Mouse (Mus musculus) midbrain, embryonic 13.5 days (tissue): ENCODE data around the gene Sdccag8. TPM values are rescaled to one million over a fixed set of nuclear protein-coding genes. Genes with fewer than 3 reads are reported as not detected.

Source experiments
- ATAC-seq: fragments of 200-750 bp; cut with Nextera tagmentation; 2 replicates; pipeline ENCODE4 v1.8.0; 2017; ENCODE audit warnings: mild to moderate bottlenecking, moderate TSS enrichment, moderate library complexity
- H3K27ac ChIP-seq: fragments of 300-500 bp; sonication (generic); 2 replicates; pipeline ENCODE4 v1.5.1; 2015; ENCODE audit warnings: inconsistent platforms, mild to moderate bottlenecking, moderate library complexity
- H3K27me3 ChIP-seq: fragments of 300-500 bp; sonication (generic); 2 replicates; pipeline ENCODE4 v1.6.1; 2015; ENCODE audit warnings: mild to moderate bottlenecking, inconsistent platforms
- H3K36me3 ChIP-seq: fragments of 300-500 bp; sonication (generic); 2 replicates; pipeline ENCODE4 v1.6.1; 2015; ENCODE audit warnings: mild to moderate bottlenecking, inconsistent platforms
- H3K4me1 ChIP-seq: fragments of 300-500 bp; sonication (generic); replicated peaks from 2 replicates; pipeline ENCODE4 v1.6.1; 2015; ENCODE audit warnings: inconsistent platforms
- H3K4me2 ChIP-seq: fragments of 300-500 bp; sonication (generic); replicated peaks from 2 replicates; pipeline ENCODE4 v1.6.1; 2015; ENCODE audit warnings: moderate library complexity, mild to moderate bottlenecking, inconsistent platforms
- H3K4me3 ChIP-seq: fragments of 300-500 bp; sonication (generic); replicated peaks from 2 replicates; pipeline ENCODE4 v1.5.1; 2015; ENCODE audit warnings: mild to moderate bottlenecking, inconsistent platforms
- H3K9ac ChIP-seq: fragments of 300-500 bp; sonication (generic); replicated peaks from 2 replicates; pipeline ENCODE4 v1.6.1; 2015; ENCODE audit warnings: mild to moderate bottlenecking, inconsistent platforms
- H3K9me3 ChIP-seq: fragments of 300-500 bp; sonication (generic); 2 replicates; pipeline ENCODE4 v1.6.1; 2016; ENCODE audit warnings: mild to moderate bottlenecking, inconsistent platforms
- WGBS: fragments of 180-500 bp; shearing (Covaris S2); methylation state at CpG from one replicate; pipeline ENCODE4 v1.1.7; 2015; 5-methylcytosine and 5-hydroxymethylcytosine counted together
- polyA plus RNA-seq: library from polyadenylated mRNA; unstranded; fragments of >200 nt; fragmentation: Nextera tagmentation; extraction: Ambion mirVana; gene quantifications from 2 replicates; pipeline ENCODE4 v1.2.1, GENCODE M21; 2015

The Sdccag8 gene
- 24.2 and 28.5 TPM in 2 replicates for polyA plus RNA-seq

GRCm38 (mm10) chr1:176814591-176815062 lies at the start of gene Sdccag8:
Gene Sdccag8, plus strand, starts transcription at chr1:176814660.
- Histone ChIP-seq H3K4me2 (peak within 1 kb of the TSS; percentile 67), H3K9me3 (no peaks in the 10 kb centered on the region), H3K4me3 (peak within 1 kb of the TSS; percentile 91), H3K4me1 (peaks cover 36% of the 10 kb centered on the region), H3K27ac (peak within 1 kb of the TSS; percentile 100), H3K36me3 (no peaks in the 10 kb centered on the region), H3K27me3 (no peaks in the 10 kb centered on the region), H3K9ac (peak within 1 kb of the TSS; percentile 97)
- ATAC-seq = peak; percentile 96
- WGBS = under 1% methylated on average over 25 of the region's 25 CpGs

DNA sequence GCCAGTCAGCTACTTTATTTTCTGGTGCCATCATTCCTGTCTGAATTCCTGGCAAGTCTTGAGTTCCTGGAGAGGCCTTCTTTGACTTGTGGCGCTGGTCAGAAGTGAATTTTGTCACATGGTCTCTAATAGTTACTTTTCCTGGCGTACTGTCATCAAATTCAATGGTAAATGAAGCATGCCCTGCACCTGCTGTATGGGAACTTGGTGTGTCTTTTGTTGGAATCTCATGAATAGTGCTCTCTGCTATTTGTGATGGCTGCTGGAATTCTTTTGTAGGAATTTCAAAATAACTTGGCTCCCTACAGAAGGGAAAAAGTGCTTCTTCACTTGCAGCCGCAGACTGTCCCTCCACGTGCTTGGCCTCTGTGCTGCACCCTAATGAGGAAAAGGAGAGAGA lies 39.9 kb upstream of the Sdccag8 start:
- no peaks in the 10 kb centered on the region for H3K9me3 ChIP-seq
- ATAC-seq = no peak
- no peak overlapping the region for H3K4me2 ChIP-seq
- no peak overlapping the region for H3K27ac ChIP-seq
- no peaks in the 10 kb centered on the region for H3K4me1 ChIP-seq
- H3K27me3 ChIP-seq = no peaks in the 10 kb centered on the region
- no peak overlapping the region for H3K4me3 ChIP-seq
- H3K36me3 ChIP-seq = peaks cover 50% of the 10 kb centered on the region
- H3K9ac ChIP-seq = no peak overlapping the region
- 68% methylated on average over 4 of the region's 4 CpGs for WGBS

DNA sequence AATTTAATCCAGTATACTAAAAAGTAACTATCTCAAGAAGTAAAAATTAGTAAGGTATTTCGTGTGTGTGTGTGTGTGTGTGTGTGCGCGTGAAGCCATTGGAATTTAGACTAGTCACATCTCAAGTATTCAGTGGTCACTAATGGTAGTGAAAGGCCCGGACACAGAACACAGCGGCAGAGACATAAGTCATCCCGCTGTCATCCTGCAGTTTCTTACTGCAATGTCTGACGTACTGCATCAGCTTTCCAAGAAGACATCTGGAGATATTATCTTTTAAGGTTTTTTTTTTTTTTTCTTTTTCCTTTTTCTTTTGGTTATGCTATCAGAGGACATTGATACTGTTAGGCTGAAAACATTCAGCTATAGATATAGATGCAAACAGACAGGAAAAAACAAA lies 25.1 kb upstream of the Sdccag8 start:
- no peak overlapping the region for H3K4me3 ChIP-seq
- H3K36me3 ChIP-seq = peaks cover 40% of the 10 kb centered on the region
- peaks cover 4% of the 10 kb centered on the region for H3K4me1 ChIP-seq
- H3K9ac ChIP-seq = no peak overlapping the region
- H3K27ac ChIP-seq = no peak overlapping the region
- no peak for ATAC-seq
- 95% methylated on average over 7 of the region's 7 CpGs for WGBS
- no peaks in the 10 kb centered on the region for H3K9me3 ChIP-seq
- no peak overlapping the region for H3K4me2 ChIP-seq
- H3K27me3 ChIP-seq = no peaks in the 10 kb centered on the region

DNA sequence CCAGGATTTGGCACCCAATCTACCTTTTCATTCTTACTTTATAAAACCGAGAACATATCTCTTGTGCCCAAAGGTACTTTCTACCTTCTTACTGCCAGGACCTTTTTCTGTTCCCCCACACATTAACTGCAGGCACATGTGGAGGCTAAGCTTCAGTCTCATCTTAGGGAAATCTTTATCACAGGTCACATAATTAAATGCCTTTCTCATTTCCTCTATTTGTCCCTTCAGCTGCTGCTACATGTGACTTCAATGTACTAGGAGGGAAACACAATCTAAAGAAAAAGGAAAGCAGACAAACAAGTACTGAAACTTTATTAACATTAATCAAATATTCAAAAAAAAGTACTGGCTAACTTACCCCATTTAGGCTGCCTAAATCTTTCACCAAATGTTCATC lies 22.3 kb upstream of the Sdccag8 start:
- no peaks in the 10 kb centered on the region for H3K27me3 ChIP-seq
- H3K9me3 ChIP-seq = no peaks in the 10 kb centered on the region
- H3K4me1 ChIP-seq = peaks cover 22% of the 10 kb centered on the region
- H3K4me3 ChIP-seq = no peak overlapping the region
- no peak overlapping the region for H3K4me2 ChIP-seq
- H3K36me3 ChIP-seq = peaks cover 27% of the 10 kb centered on the region
- no peak overlapping the region for H3K27ac ChIP-seq
- 91% methylated on average over 1 of the region's 1 CpGs for WGBS
- no peak overlapping the region for H3K9ac ChIP-seq
- no peak for ATAC-seq

DNA sequence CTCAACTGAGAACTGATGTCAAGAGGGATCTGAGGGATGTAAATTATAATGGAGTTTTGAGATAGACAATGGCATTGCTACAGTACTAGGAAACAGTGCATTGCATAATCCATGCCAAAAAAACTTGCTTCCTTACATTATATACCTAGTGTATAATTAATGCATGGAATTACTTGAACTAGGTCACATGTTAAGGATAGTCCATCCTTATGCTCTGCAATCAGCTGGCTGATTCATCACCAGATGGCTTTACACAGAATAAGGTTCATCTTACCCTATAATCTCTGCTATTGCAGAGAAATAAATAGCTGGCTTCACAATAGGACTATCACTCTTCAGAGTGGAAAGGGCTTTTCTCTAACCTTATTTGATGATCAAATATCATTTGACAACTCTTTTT lies 15.8 kb upstream of the Sdccag8 start:
- ATAC-seq = no peak
- H3K4me2 ChIP-seq = no peak overlapping the region
- no peak overlapping the region for H3K4me3 ChIP-seq
- H3K9ac ChIP-seq = no peak overlapping the region
- H3K27me3 ChIP-seq = no peaks in the 10 kb centered on the region
- H3K36me3 ChIP-seq = 0 out of 2 replicates have a peak, but pooled peaks cover 4% of the 10 kb centered on the region
- H3K27ac ChIP-seq = no peak overlapping the region
- H3K4me1 ChIP-seq = peaks cover 50% of the 10 kb centered on the region
- no peaks in the 10 kb centered on the region for H3K9me3 ChIP-seq

DNA sequence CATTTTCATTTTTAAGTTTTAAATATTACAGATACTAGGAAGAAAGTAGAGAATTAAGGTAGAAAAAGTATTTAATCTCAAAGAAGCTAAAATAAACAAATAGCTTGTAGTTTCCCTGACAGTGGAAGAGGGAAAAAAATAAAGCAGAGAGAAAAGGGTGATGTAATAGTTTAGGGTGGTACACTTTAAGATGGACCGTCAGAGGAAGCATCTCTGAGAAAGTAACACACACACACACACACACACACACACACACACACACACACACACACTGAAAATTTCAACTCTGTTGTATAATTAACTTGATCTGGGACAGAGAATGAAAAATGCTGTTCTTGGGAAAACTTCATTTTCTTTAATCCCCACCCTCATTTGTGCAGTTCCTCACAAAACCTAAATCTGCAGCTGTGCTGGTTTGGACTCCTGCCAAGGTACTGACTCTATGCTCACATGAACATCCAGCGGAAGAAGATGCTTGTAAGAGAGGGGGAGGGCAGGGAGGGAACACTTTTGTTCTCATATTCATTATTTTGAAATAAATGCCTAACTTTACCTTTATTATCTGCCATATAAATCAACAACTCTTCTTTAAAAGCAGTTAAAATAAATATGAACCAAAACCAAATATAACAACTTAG lies 13.6 kb upstream of the Sdccag8 start:
- no peak overlapping the region for H3K27ac ChIP-seq
- H3K4me3 ChIP-seq = no peak overlapping the region
- H3K4me2 ChIP-seq = no peak overlapping the region
- H3K9ac ChIP-seq = no peak overlapping the region
- H3K9me3 ChIP-seq = no peaks in the 10 kb centered on the region
- H3K27me3 ChIP-seq = no peaks in the 10 kb centered on the region
- peak; percentile 66; the same call in 1 of the 2 replicates for ATAC-seq
- H3K4me1 ChIP-seq = peaks cover 47% of the 10 kb centered on the region
- 0 out of 2 replicates have a peak, but pooled peaks cover 4% of the 10 kb centered on the region for H3K36me3 ChIP-seq
- 20% methylated on average over 2 of the region's 2 CpGs for WGBS

- no peak for ATAC-seq
- no peak overlapping the region for H3K4me3 ChIP-seq
- no peaks in the 10 kb centered on the region for H3K9me3 ChIP-seq
These were observed 4.3 kb upstream of the Sdccag8 start for GRCm38 (mm10) chr1:176810161-176810560.

GRCm38 (mm10) chr1:176811892-176812291 lies 2.6 kb upstream of the Sdccag8 start:
- H3K4me2 ChIP-seq = peak overlapping the region; percentile 67
- peaks cover 55% of the 10 kb centered on the region for H3K4me1 ChIP-seq
- ATAC-seq = no peak
- peak overlapping the region; percentile 91 for H3K4me3 ChIP-seq
- H3K9me3 ChIP-seq = no peaks in the 10 kb centered on the region
- WGBS = 90% methylated on average over 3 of the region's 3 CpGs
- H3K9ac ChIP-seq = peak overlapping the region; percentile 97
- H3K36me3 ChIP-seq = no peaks in the 10 kb centered on the region
- H3K27me3 ChIP-seq = no peaks in the 10 kb centered on the region
- no peak overlapping the region for H3K27ac ChIP-seq

More at GRCm38 (mm10) chr1:176810161-176810560, 4.3 kb upstream of the Sdccag8 start:
- Histone ChIP-seq H3K9ac (no peak overlapping the region), H3K27me3 (no peaks in the 10 kb centered on the region), H3K36me3 (no peaks in the 10 kb centered on the region), H3K4me1 (peaks cover 57% of the 10 kb centered on the region), H3K27ac (no peak overlapping the region), H3K4me2 (no peak overlapping the region)

DNA sequence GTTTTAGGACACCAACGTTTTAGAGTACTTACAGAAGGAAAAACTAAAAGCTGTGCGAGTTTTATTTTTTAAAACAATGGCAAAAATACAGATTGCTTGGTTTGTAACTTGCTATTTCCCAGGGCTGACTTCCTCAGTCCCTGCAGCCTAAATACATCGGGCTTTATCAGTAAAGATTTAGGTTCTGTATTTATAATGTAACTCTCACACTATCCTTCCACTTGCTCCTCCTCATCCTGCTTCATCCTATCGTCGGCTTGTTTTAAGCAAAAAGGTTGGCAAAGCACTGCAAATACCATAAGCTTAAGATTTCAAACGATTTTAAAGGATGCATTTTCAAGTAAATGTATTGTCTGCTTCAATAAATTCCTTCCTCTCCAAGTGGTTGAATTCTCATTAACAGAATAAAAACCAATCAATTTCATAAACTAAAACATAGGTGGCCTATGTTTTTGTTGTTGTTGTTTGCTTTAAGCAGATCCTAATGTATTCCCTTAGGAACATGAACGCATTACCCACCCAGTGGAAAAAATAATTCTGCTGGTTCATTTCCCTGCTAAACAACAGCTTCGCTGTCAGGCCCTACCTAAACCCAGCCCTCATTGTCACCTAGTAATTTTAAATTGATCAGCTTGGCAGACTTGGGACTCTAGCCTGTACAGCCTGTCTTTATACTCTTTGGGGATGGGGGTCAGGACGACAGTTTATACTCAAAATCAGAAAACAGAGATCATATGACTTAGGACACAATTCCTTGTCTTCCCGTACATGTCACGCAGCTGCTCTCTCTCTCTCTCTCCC lies 1.8 kb upstream of the Sdccag8 start:
- H3K27ac ChIP-seq = peak overlapping the region; percentile 100
- peak overlapping the region; percentile 97 for H3K9ac ChIP-seq
- no peak for ATAC-seq
- H3K9me3 ChIP-seq = no peaks in the 10 kb centered on the region
- no peaks in the 10 kb centered on the region for H3K36me3 ChIP-seq
- H3K4me3 ChIP-seq = peak overlapping the region; percentile 91
- peak overlapping the region; percentile 67 for H3K4me2 ChIP-seq
- WGBS = 17% methylated on average over 11 of the region's 11 CpGs
- peaks cover 49% of the 10 kb centered on the region for H3K4me1 ChIP-seq
- no peaks in the 10 kb centered on the region for H3K27me3 ChIP-seq

- no peaks in the 10 kb centered on the region for H3K9me3 ChIP-seq
- under 1% methylated on average over 74 of the region's 75 CpGs for WGBS
These were observed 996 bp upstream of the Sdccag8 start for GRCm38 (mm10) chr1:176813292-176814035.

DNA sequence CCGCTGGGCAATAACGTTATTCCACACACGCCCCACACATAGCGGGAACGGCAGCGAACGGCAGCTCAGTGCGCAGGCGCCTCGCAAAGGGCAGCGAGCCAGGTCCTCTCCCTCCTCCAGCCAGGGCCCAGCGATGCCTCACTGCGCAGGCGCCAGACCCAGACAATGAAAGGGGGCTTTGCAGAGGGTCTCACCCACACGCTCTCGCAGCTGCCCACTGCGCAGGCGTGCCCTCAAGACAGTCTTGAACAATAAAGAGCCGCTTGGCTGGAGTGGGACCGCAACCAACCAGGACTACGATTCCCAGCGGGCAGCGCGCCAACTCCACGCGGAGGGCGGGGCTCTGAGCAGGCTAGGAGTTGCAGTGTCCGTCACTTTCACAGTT lies 432 bp upstream of the Sdccag8 start, which contains the start of gene Cep170:
Cep170 (minus strand) TSS at position 32 of the 385 bp plus-strand sequence.
- Histone ChIP-seq H3K27ac (peak within 1 kb of the TSS; percentile 100), H3K4me1 (peaks cover 40% of the 10 kb centered on the region), H3K9me3 (no peaks in the 10 kb centered on the region), H3K4me3 (peak within 1 kb of the TSS; percentile 91), H3K36me3 (no peaks in the 10 kb centered on the region), H3K27me3 (no peaks in the 10 kb centered on the region), H3K9ac (peak within 1 kb of the TSS; percentile 97), H3K4me2 (peak within 1 kb of the TSS; percentile 67)
- under 1% methylated on average over 28 of the region's 28 CpGs for WGBS
- ATAC-seq = peak; percentile 96

More at GRCm38 (mm10) chr1:176813292-176814035, 996 bp upstream of the Sdccag8 start:
- peak overlapping the region; percentile 97 for H3K9ac ChIP-seq
- no peaks in the 10 kb centered on the region for H3K36me3 ChIP-seq
- H3K4me2 ChIP-seq = peak overlapping the region; percentile 67
- no peaks in the 10 kb centered on the region for H3K27me3 ChIP-seq
- H3K4me3 ChIP-seq = peak overlapping the region; percentile 91
- peaks cover 46% of the 10 kb centered on the region for H3K4me1 ChIP-seq
- H3K27ac ChIP-seq = peak overlapping the region; percentile 100
- peak; percentile 73 for ATAC-seq
